Mouse (Mus musculus) heart, embryonic 11.5 days (tissue): ENCODE data around the gene Baz1a. TPM values are rescaled to one million over a fixed set of nuclear protein-coding genes. Genes with fewer than 3 reads are reported as not detected.
"Not testable (repeated sequence)": the region's sequence is repeated elsewhere in the genome, so short reads cannot be mapped to it uniquely, and the experiment has no call there.

Experiments used
- ATAC-seq: fragments of 200-750 bp; cut with Nextera tagmentation; replicated peaks from 2 replicates; pipeline ENCODE4 v1.8.0; 2017; ENCODE audit warnings: moderate library complexity; ENCODE audit not compliant: insufficient number of reproducible peaks, low FRiP score, low TSS enrichment
- H3K27ac ChIP-seq: fragments of 300-500 bp; sonication (generic); 2 replicates; pipeline ENCODE4 v1.5.1; 2014; ENCODE audit warnings: mild to moderate bottlenecking, low read depth, low read length
- H3K27me3 ChIP-seq: fragments of 300-500 bp; sonication (generic); 2 replicates; pipeline ENCODE4 v1.6.1; 2014; ENCODE audit warnings: mild to moderate bottlenecking, low read length, mixed read lengths; ENCODE audit not compliant: control insufficient read depth, insufficient read depth
- H3K36me3 ChIP-seq: fragments of 300-500 bp; sonication (generic); 2 replicates; pipeline ENCODE4 v1.6.1; 2014; ENCODE audit warnings: mild to moderate bottlenecking, low read length, moderate library complexity, mixed read lengths; ENCODE audit not compliant: control insufficient read depth, insufficient read depth
- H3K4me1 ChIP-seq: fragments of 300-500 bp; sonication (generic); 2 replicates; pipeline ENCODE4 v1.6.1; 2014; ENCODE audit warnings: low read length; ENCODE audit not compliant: control insufficient read depth, insufficient read depth
- H3K4me2 ChIP-seq: fragments of 300-500 bp; sonication (generic); 2 replicates; pipeline ENCODE4 v1.6.1; 2014; ENCODE audit warnings: mild to moderate bottlenecking, moderate library complexity
- H3K4me3 ChIP-seq: fragments of 300-500 bp; sonication (generic); 2 replicates; pipeline ENCODE4 v1.5.1; 2014; ENCODE audit warnings: low read depth, low read length
- H3K9ac ChIP-seq: fragments of 300-500 bp; sonication (generic); 2 replicates; pipeline ENCODE4 v1.6.1; 2014; ENCODE audit warnings: mild to moderate bottlenecking, low read depth, low read length, moderate library complexity
- H3K9me3 ChIP-seq: fragments of 300-500 bp; sonication (generic); replicated peaks from 2 replicates; pipeline ENCODE4 v1.6.1; 2016; ENCODE audit warnings: low read length; ENCODE audit not compliant: control insufficient read depth
- WGBS: fragments of 180-500 bp; shearing (Covaris S2); extraction: QIAGEN DNeasy Blood & Tissue Kit; methylation state at CpG from one replicate; pipeline ENCODE4 v1.1.7; 2014; ENCODE audit not compliant: insufficient replicate concordance; 5-methylcytosine and 5-hydroxymethylcytosine counted together
- polyA plus RNA-seq: library from polyadenylated mRNA; unstranded; fragments of >200 nt; fragmentation: Nextera tagmentation; extraction: Ambion mirVana; gene quantifications from 2 replicates; pipeline ENCODE4 v1.2.1, GENCODE M21; 2014

Gene Baz1a
- polyA plus RNA-seq, 1 experiment from 2014 or later: 18.6 TPM

GRCm38 (mm10) chr12:55016339-55017118, 2.4 kb upstream of the Baz1a start:
- Histone ChIP-seq H3K27ac (no peak overlapping the region), H3K4me3 (no peak overlapping the region), H3K27me3 (no peaks in the 10 kb centered on the region), H3K4me1 (no peaks in the 10 kb centered on the region), H3K9ac (no peak overlapping the region), H3K36me3 (no peaks in the 10 kb centered on the region), H3K9me3 (no peaks in the 10 kb centered on the region), H3K4me2 (no peak overlapping the region)
- no peak for ATAC-seq
- 69% methylated on average over 8 of the region's 8 CpGs for WGBS

- no peak overlapping the region for H3K9ac ChIP-seq
- no peaks in the 10 kb centered on the region for H3K9me3 ChIP-seq
- no peak for ATAC-seq
- H3K4me1 ChIP-seq: no peaks in the 10 kb centered on the region
- no peaks in the 10 kb centered on the region for H3K27me3 ChIP-seq
- H3K27ac ChIP-seq: no peak overlapping the region
- WGBS: 80% methylated on average over 5 of the region's 5 CpGs
- no peak overlapping the region for H3K4me3 ChIP-seq
- no peak overlapping the region for H3K4me2 ChIP-seq
- H3K36me3 ChIP-seq: no peaks in the 10 kb centered on the region
Measured at GRCm38 (mm10) chr12:55015428-55015827, 1.3 kb upstream of the Baz1a start.

DNA sequence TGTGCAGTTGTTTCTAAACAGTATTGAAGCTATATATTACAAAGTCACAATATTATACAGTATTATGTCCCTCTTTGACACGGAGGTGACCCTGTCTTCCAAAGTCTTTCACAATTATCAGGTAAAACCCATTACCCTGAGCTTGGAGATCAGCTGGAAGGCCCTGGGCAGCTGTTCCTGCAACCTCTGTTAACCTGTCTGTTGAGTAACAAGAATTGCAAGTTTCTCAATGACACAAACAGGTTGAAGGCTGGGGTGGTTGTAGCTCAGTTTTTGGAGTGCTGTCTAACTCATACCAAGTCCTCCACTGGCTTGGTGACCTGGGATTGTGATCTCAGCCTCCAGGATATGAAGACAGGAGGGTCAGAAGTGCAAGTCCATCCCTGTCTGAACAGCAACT, 1.1 kb downstream of the Baz1a start:
- H3K9me3 ChIP-seq: no peaks in the 10 kb centered on the region
- no peak overlapping the region for H3K4me3 ChIP-seq
- H3K27ac ChIP-seq: no peak overlapping the region
- no peak overlapping the region for H3K4me2 ChIP-seq
- no peak overlapping the region for H3K9ac ChIP-seq
- H3K4me1 ChIP-seq: no peaks in the 10 kb centered on the region
- H3K36me3 ChIP-seq: no peaks in the 10 kb centered on the region
- no peak for ATAC-seq
- WGBS: 76% methylated on average over 1 of the region's 1 CpGs
- no peaks in the 10 kb centered on the region for H3K27me3 ChIP-seq

DNA sequence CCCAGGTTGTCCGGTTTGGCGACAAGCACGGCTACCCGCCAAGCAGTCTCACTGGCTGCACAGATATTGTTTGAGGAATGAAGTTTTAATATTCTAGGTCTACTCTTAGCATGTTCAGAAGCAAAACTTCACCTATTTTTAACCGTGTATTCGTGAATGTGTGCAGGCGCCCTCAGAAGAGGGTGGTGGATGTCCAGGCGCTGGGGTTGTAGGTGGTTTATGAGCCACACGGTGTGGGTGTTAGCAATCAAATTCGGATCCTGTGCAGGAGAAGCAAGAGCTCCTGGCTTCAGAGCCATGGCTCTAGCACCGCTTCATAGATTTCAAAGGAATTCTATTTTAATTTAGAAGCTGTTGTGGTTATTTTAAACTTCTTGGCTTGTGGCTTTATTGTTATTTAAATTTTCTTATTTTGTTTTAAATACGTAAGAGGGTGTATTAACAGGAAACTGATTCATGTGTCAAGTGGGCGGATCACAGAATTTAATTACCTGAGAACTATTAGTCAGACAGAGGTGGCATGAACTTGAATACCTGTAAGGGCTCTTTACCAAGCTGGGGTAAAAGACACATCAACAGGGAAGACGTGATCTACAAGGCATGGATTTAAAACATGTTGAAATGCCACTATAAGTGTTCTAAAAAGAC, 6.7 kb downstream of the Baz1a start:
- no peaks in the 10 kb centered on the region for H3K36me3 ChIP-seq
- no peak overlapping the region for H3K4me3 ChIP-seq
- no peak overlapping the region for H3K27ac ChIP-seq
- H3K4me1 ChIP-seq: no peaks in the 10 kb centered on the region
- no peaks in the 10 kb centered on the region for H3K27me3 ChIP-seq
- H3K4me2 ChIP-seq: no peak overlapping the region
- no peak for ATAC-seq
- H3K9me3 ChIP-seq: no peaks in the 10 kb centered on the region
- WGBS: 84% methylated on average over 14 of the region's 14 CpGs
- H3K9ac ChIP-seq: no peak overlapping the region

DNA sequence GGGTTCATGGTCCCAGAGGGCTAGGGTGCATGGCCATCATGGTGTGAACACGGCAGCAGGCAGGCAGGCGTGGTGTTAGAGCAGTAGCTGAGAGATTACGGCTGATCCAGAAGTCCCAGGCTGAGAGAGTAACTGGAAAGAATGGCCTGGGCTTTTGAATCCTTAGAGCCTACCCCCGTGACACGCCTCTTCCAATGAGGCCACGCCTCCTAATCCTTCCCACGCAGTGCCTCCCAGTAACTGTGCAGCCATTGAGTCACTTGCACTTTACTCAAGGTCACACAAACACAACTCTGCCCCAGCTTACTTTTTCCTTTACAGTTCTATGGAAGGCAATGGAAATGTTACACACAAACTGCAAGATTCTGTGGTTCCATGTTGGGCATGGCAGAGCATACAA, 8.1 kb downstream of the Baz1a start:
- no peaks in the 10 kb centered on the region for H3K4me1 ChIP-seq
- H3K9me3 ChIP-seq: no peaks in the 10 kb centered on the region
- H3K27ac ChIP-seq: no peak overlapping the region
- WGBS: 84% methylated on average over 7 of the region's 7 CpGs
- H3K27me3 ChIP-seq: no peaks in the 10 kb centered on the region
- H3K9ac ChIP-seq: no peak overlapping the region
- ATAC-seq: no peak
- no peak overlapping the region for H3K4me2 ChIP-seq
- no peaks in the 10 kb centered on the region for H3K36me3 ChIP-seq
- H3K4me3 ChIP-seq: no peak overlapping the region

- Histone ChIP-seq H3K9me3 (no peaks in the 10 kb centered on the region), H3K27ac (no peak overlapping the region), H3K4me3 (no peak overlapping the region), H3K4me1 (no peaks in the 10 kb centered on the region), H3K27me3 (no peaks in the 10 kb centered on the region), H3K9ac (no peak overlapping the region), H3K4me2 (no peak overlapping the region), H3K36me3 (no peaks in the 10 kb centered on the region)
- ATAC-seq: no peak
- 84% methylated on average over 3 of the region's 3 CpGs for WGBS
Measured at GRCm38 (mm10) chr12:55004396-55004795, 9.8 kb downstream of the Baz1a start.

DNA sequence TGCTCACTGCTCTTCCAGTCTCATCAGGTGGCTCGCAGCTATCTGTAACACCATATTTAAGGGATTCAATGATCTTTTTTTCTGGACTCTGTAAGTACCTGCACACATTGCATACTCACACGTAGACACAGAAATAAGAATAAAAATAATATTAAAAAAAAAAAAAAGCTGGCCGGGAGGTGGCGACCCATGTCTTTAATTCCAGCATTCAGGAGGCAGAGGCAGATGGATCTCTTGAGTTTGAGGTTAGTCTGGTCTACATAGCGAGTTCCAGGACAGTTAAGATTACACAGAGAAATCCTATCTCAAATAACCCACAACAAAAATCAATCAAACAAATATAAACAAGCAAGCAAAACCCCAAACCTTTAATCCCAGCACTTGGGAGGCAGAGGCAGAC, 10.3 kb downstream of the Baz1a start:
- H3K9ac ChIP-seq: no peak overlapping the region
- no peaks in the 10 kb centered on the region for H3K9me3 ChIP-seq
- no peak overlapping the region for H3K4me2 ChIP-seq
- no peak overlapping the region for H3K4me3 ChIP-seq
- H3K27ac ChIP-seq: no peak overlapping the region
- 85% methylated on average over 5 of the region's 5 CpGs for WGBS
- H3K36me3 ChIP-seq: no peaks in the 10 kb centered on the region
- H3K4me1 ChIP-seq: no peaks in the 10 kb centered on the region
- H3K27me3 ChIP-seq: no peaks in the 10 kb centered on the region
- no peak for ATAC-seq

DNA sequence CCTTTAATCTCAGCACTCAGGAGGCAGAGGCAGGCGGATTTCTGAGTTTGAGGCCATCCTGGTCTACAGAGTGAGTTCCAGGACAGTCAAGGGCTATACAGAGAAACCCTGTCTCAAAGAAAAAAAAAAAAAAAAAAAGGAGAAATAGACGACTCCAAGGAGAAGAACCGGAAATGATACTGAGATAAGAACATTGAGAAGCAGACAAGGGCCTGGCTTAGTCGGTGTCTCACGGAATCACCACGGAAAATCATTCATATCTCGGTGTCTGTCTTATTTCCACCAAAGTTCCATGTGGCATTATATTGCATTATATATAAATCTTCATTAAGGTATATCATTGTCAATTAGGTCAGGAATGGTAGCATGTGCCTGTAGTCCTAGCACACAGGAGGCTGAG, 11.6 kb downstream of the Baz1a start:
- H3K36me3 ChIP-seq, H3K9me3 ChIP-seq, H3K9ac ChIP-seq, H3K27ac ChIP-seq, H3K4me2 ChIP-seq, H3K4me1 ChIP-seq, H3K4me3 ChIP-seq, H3K27me3 ChIP-seq, ATAC-seq: not testable (repeated sequence)
- WGBS: 81% methylated on average over 7 of the region's 7 CpGs
